Mouse (Mus musculus) heart, embryonic 16.5 days (tissue): ENCODE data around the gene Bbs9. TPM values are rescaled to one million over a fixed set of nuclear protein-coding genes. Genes with fewer than 3 reads are reported as not detected.

Experiments
- ATAC-seq: fragments of 200-750 bp; cut with Nextera tagmentation; replicated peaks from 2 replicates; pipeline ENCODE4 v1.8.0; 2017; ENCODE audit warnings: moderate number of reproducible peaks; ENCODE audit not compliant: insufficient read depth, low FRiP score; ENCODE audit errors: extremely low read depth
- H3K27ac ChIP-seq: fragments of 300-500 bp; sonication (generic); 2 replicates; pipeline ENCODE4 v1.5.1; 2014; ENCODE audit warnings: mild to moderate bottlenecking, low read length, control low read depth, moderate library complexity
- H3K27me3 ChIP-seq: fragments of 300-500 bp; sonication (generic); 2 replicates; pipeline ENCODE4 v1.6.1; 2014; ENCODE audit warnings: low read length, mixed read lengths; ENCODE audit not compliant: control insufficient read depth, insufficient read depth
- H3K36me3 ChIP-seq: fragments of 300-500 bp; sonication (generic); 2 replicates; pipeline ENCODE4 v1.6.1; 2014; ENCODE audit not compliant: control insufficient read depth, insufficient read depth
- H3K4me1 ChIP-seq: fragments of 300-500 bp; sonication (generic); 2 replicates; pipeline ENCODE4 v1.6.1; 2014; ENCODE audit warnings: low read length, mixed read lengths; ENCODE audit not compliant: control insufficient read depth, insufficient read depth
- H3K4me2 ChIP-seq: fragments of 300-500 bp; sonication (generic); 2 replicates; pipeline ENCODE4 v1.6.1; 2014; ENCODE audit warnings: low read depth, mild to moderate bottlenecking, control low read depth, low read length
- H3K4me3 ChIP-seq: fragments of 300-500 bp; sonication (generic); 2 replicates; pipeline ENCODE4 v1.5.1; 2014; ENCODE audit warnings: mild to moderate bottlenecking, control low read depth, low read length
- H3K9ac ChIP-seq: fragments of 300-500 bp; sonication (generic); 2 replicates; pipeline ENCODE4 v1.6.1; 2014; ENCODE audit warnings: low read length, control low read depth
- H3K9me3 ChIP-seq: fragments of 300-500 bp; sonication (generic); replicated peaks from 2 replicates; pipeline ENCODE4 v1.6.1; 2016; ENCODE audit warnings: low read length; ENCODE audit not compliant: control insufficient read depth
- WGBS: fragments of 180-500 bp; shearing (Covaris S2); extraction: QIAGEN DNeasy Blood & Tissue Kit; methylation state at CpG from one replicate; pipeline ENCODE4 v1.1.7; 2014; 5-methylcytosine and 5-hydroxymethylcytosine counted together
- polyA plus RNA-seq: library from polyadenylated mRNA; unstranded; fragments of >200 nt; fragmentation: Nextera tagmentation; extraction: Ambion mirVana; gene quantifications from 2 replicates; pipeline ENCODE4 v1.2.1, GENCODE M21; 2015

Gene Bbs9
- polyA plus RNA-seq, 1 experiment from 2014 or later = 7.9 TPM

DNA sequence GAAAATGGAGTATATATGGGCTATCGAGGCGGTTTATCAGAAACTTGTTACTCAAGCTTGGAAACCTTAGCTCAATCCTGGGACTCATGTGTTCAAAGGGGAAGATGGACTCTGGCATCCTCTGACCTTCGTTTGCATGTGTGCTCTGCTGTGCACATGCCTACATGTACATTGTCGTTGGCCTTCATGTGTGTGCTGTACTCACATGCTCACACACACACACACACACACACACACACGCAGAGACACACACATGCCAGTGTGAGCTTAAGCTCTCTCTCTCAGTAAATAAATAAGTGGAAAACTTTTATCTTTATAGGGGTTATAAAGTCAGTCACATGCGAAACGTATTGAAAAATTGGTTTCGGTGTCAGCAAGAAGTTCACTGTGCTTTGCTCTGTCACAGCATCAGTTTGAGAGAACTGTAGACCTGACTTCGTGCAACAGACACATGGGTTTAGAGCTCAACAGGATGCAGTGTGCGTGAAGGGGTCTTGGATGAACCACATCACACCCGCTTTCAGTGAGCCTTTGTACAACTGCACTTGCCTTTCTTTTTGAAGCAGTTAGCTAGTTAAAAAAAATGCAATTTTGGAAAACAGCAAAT is 62.4 kb downstream of the Bbs9 start:
- Histone ChIP-seq H3K4me3 (no peak overlapping the region), H3K9ac (no peak overlapping the region), H3K27me3 (no peaks in the 10 kb centered on the region), H3K4me2 (no peak overlapping the region), H3K27ac (no peak overlapping the region), H3K36me3 (no peaks in the 10 kb centered on the region), H3K4me1 (peaks cover 2% of the 10 kb centered on the region; the same call in 1 of the 2 replicates), H3K9me3 (no peaks in the 10 kb centered on the region)
- ATAC-seq = no peak
- 88% methylated on average over 11 of the region's 11 CpGs for WGBS

DNA sequence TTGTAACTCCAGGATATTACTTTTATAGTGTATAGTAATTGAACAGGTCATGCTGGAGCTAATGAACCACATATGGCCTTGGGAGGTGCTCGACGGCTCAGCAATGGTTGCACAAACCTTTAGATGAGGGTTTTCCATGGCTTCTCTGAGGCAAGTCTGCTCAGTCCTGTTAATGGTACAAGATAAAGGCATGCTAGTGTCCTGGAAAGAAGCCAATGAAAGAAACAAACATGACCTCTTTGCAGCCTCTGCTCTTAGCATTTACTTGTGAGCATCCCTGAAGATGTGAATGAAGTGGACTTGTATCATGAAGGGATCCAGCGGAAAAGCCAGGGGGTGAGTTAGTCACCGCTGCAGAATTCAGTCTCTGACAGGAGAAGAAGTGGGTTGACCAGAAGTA is 64.0 kb downstream of the Bbs9 start:
- H3K27me3 ChIP-seq = no peaks in the 10 kb centered on the region
- no peaks in the 10 kb centered on the region for H3K9me3 ChIP-seq
- H3K4me1 ChIP-seq = peaks cover 2% of the 10 kb centered on the region; the same call in 1 of the 2 replicates
- no peak overlapping the region for H3K4me3 ChIP-seq
- no peak for ATAC-seq
- no peak overlapping the region for H3K27ac ChIP-seq
- H3K36me3 ChIP-seq = no peaks in the 10 kb centered on the region
- H3K4me2 ChIP-seq = no peak overlapping the region
- WGBS = 78% methylated on average over 4 of the region's 4 CpGs
- no peak overlapping the region for H3K9ac ChIP-seq

DNA sequence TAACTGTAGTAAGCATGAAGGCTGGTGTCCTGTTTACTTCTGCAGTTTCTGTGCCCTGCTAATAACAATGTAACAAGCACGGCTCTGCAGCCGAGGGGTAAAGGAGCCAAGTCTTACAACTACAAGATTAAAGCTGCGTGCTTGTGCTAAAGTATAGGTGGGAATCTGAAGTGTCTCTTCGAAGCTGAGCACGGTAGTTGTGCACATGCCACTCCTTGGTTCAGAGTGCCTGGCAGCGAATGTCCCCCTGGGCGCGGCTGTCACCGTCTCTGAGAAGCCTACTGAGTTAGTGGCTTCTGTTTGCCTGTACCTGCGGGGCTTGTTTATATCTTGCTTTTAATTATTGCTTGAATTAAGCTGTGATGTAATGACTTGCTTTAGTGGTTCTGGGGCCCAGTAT is 65.6 kb downstream of the Bbs9 start:
- WGBS = 79% methylated on average over 10 of the region's 10 CpGs
- Histone ChIP-seq H3K27ac (no peak overlapping the region), H3K27me3 (no peaks in the 10 kb centered on the region), H3K36me3 (no peaks in the 10 kb centered on the region), H3K4me2 (no peak overlapping the region), H3K4me3 (no peak overlapping the region), H3K9me3 (no peaks in the 10 kb centered on the region), H3K4me1 (peaks cover 2% of the 10 kb centered on the region; the same call in 1 of the 2 replicates), H3K9ac (no peak overlapping the region)
- ATAC-seq = no peak

DNA sequence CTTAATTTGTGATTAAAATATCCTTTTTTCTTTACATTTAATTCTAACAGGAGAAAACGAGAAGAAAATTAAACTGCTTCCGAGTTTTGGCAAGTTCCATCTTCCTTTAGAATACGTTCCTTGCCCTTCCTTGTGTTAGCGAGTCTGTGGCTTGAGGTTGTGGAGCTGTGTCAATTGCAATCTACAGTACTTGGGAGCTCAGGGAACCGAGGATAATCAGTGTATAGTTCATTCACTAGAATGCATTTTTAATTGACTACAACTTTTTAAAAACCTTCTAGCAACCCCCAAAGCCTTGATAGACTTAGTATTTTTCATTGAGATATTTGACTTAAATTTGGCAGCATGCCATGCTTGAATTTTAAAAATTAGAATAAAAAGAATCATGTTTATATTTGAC is 68.0 kb downstream of the Bbs9 start:
- WGBS = 83% methylated on average over 5 of the region's 5 CpGs
- Histone ChIP-seq H3K4me3 (no peak overlapping the region), H3K9me3 (no peaks in the 10 kb centered on the region), H3K9ac (no peak overlapping the region), H3K4me1 (peaks cover 2% of the 10 kb centered on the region; the same call in 1 of the 2 replicates), H3K27me3 (no peaks in the 10 kb centered on the region), H3K36me3 (no peaks in the 10 kb centered on the region), H3K4me2 (no peak overlapping the region), H3K27ac (no peak overlapping the region)
- no peak for ATAC-seq

DNA sequence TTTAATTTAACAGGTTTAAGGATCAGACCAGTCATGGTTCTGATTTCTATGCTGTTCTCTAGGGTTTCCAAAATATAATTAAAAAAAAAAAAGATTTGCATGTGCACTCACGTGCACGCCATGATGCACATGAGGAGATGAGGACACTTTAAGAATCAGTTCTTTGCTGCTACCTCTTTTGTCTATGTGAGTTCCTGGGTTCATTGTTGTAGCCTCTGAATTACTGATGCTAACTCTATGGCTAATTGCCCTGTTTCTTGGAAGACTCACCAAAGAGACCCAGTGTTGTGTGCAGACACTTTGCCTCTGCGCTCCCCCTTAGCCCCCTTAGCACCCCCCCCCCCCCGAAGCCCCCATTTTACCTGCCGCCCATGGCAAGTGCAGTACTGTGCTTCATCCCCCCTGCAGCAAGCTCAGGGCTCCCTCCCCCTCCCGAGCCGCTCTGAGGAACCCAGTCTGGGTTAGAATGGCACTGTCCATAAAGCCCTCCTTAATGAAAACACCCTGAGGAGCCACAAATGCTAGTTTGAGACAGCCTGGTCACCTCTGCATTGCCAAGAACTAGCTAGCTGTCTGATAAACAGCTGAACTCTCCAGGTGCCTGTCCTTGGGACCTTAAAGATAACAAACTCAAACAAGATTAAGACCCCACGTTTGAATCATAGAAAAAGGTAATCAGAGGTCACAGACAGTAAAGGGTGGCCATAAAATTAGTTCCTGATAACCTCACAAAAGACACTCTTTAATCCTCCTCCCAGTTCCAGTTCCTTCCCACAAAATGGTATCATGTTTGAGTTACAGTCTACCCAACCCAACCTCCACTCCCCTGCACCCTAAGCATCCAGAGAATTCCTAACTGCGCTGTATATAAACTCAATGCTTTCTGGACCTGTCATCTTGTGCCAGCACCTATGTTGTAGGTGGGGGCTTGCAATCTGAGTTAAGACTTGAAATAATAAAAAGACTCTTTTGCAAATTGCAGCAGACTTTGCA is 69.1 kb downstream of the Bbs9 start:
- 65% methylated on average over 9 of the region's 9 CpGs for WGBS
- ATAC-seq = no peak
- H3K4me1 ChIP-seq = peaks cover 2% of the 10 kb centered on the region; the same call in 1 of the 2 replicates

DNA sequence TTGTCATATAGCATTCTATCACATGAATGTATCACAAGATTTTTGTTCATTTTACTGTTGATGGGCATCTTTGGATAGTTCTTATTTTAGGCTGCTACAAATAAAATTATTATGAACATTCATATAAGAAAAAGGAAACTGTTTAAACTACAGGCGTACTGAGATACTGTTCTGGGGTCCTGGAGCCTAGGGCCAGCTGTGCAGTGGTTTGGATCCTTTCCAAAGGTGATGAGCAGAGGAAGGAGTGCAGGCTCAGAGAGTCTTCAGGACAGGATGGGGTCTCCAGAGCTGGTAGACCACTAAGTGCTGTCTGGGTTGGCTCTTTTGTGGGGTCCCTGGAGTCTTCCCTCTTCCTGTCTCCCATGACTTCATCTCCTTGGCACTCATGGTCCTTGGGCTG is 75.8 kb downstream of the Bbs9 start:
- Histone ChIP-seq H3K4me3 (no peak overlapping the region), H3K36me3 (no peaks in the 10 kb centered on the region), H3K9ac (no peak overlapping the region), H3K4me1 (no peaks in the 10 kb centered on the region), H3K4me2 (no peak overlapping the region), H3K27me3 (no peaks in the 10 kb centered on the region), H3K27ac (no peak overlapping the region), H3K9me3 (no peaks in the 10 kb centered on the region)
- 53% methylated on average over 1 of the region's 1 CpGs for WGBS
- ATAC-seq = no peak

More for the DNA sequence above, 69.1 kb downstream of the Bbs9 start:
- no peaks in the 10 kb centered on the region for H3K9me3 ChIP-seq
- H3K4me3 ChIP-seq = no peak overlapping the region
- H3K36me3 ChIP-seq = no peaks in the 10 kb centered on the region
- no peaks in the 10 kb centered on the region for H3K27me3 ChIP-seq
- H3K27ac ChIP-seq = no peak overlapping the region
- H3K9ac ChIP-seq = no peak overlapping the region
- H3K4me2 ChIP-seq = no peak overlapping the region

DNA sequence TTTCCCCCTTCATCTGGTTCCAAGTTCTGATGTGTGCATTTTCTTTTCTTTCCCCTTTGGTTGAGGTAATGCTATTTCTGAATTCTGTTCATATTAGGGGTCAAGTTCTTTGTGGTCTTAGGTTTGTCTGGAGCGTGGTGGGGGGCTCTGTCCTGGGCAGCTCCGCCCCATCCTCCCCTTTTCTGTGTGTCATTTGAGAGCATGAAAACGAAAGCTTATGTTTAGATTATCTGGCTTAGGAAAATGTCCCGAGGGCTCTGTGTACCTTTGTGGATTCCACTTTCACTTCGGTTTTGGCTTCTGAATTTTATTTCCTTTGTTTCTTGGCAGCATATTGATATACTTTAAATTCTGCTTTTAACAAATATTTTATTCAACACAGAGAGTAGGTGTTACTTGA is 80.6 kb downstream of the Bbs9 start:
- H3K4me1 ChIP-seq = no peaks in the 10 kb centered on the region
- 67% methylated on average over 5 of the region's 5 CpGs for WGBS
- no peak overlapping the region for H3K4me3 ChIP-seq
- H3K9me3 ChIP-seq = no peaks in the 10 kb centered on the region
- no peak overlapping the region for H3K9ac ChIP-seq
- no peaks in the 10 kb centered on the region for H3K36me3 ChIP-seq
- H3K4me2 ChIP-seq = no peak overlapping the region
- no peak for ATAC-seq
- no peak overlapping the region for H3K27ac ChIP-seq
- no peaks in the 10 kb centered on the region for H3K27me3 ChIP-seq

DNA sequence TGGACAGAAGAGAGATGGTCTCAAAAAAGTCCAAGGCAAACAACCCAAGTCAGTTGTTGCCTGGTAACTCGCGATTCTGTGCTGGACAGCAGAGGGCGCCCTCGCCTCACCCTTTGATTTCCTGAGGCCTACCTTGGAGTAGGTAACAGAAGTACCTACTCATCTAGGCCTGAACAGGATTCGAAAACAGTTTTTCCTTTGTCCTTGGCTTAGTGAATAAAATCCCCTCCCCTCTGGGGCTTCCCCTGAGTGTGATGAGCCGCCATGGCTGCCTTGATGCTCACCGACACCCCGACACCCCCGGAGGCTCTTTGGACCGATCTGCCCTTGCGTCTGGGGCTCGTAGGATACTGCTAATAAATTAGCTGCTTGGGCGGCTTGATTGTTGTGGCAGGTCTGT is 82.0 kb downstream of the Bbs9 start:
- WGBS = 59% methylated on average over 13 of the region's 13 CpGs
- H3K36me3 ChIP-seq = no peaks in the 10 kb centered on the region
- H3K9me3 ChIP-seq = no peaks in the 10 kb centered on the region
- H3K4me2 ChIP-seq = no peak overlapping the region
- H3K4me3 ChIP-seq = no peak overlapping the region
- no peak overlapping the region for H3K9ac ChIP-seq
- no peak overlapping the region for H3K27ac ChIP-seq
- no peaks in the 10 kb centered on the region for H3K4me1 ChIP-seq
- H3K27me3 ChIP-seq = no peaks in the 10 kb centered on the region
- no peak; the same call in 1 of the 2 replicates for ATAC-seq
